Mouse (Mus musculus): ENCODE measurements around the gene Arpc1b.

The Arpc1b gene

DNA sequence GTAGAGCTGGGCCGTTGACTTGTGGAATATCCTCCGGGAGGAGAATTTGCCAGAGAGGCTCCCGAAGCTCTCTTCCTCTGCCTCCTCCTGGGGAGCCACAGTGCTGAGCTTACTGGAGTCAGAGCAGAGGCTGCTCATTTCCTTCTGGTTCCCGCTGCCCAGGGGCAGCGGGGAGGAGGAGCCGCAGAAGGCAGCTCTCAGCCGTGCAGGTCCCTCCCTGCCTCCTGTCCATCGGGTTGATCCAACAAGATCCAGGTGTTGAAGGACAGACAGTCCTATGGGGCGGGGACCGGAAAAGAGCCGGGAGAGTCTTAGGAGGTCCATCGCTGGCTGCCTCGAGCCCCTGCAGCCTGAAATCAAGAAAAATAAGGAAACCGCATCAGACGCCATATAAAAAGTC is 51.2 kb downstream of the Arpc1b start:
- DNase-seq (ENCODE audit: low spot score): no peak

DNA sequence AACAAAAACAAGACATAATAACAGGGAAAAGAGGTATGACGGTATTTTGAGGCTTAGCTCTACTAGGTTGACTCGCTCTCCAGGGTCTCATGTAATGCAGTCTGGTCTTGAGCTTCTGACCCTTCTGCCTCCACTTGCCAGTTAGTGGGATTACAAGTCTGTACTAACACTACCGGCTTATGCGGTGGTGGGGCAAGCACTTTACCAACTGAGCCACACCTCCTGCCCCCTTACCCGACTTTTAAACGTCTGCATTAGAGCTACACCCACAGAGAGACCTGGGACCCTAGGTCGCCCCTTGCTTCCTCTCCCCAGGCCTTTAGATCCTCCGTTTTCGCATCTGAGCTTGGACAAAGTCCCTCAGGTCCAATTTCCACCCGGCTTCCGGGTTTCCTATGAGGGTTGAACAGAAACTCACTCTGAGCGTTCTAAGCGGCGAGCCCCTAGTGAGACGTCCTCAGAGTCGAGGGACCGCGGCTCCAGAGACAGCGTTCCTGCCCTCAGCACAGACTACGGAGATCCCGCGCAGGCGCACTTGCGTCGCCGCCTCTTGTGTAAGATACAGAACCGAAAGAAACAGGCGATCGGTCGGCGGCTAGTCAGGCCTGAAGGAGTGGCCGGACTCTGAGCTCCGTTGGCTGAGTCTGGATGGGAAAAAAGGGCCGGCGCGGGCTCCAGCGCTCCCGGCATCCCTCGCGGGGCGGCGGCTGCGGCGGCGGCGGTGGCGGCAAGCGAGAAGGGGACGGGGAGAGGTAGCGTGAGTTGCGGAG is 52.7 kb downstream of the Arpc1b start, which contains the start of the genes Ptcd1 and Cpsf4:
Gene Ptcd1 (minus strand): TSS at position 573 of the 770 bp plus-strand sequence.
Gene Cpsf4 (plus strand): TSS at position 678 of the 770 bp plus-strand sequence.
- peak; percentile 99 for DNase-seq (ENCODE audit: low spot score)

- DNase-seq (ENCODE audit: low spot score): peak; percentile 31
These were observed 53.3 kb downstream of the Arpc1b start for GRCm38 (mm10) chr5:145167306-145167661.

GRCm38 (mm10) chr5:145178461-145178980 is 64.5 kb downstream of the Arpc1b start:
- no peak for DNase-seq (ENCODE audit: low spot score)

Data from layer of hippocampus, adult 11-12 months (tissue).